Mouse (Mus musculus) left cerebral cortex, adult 9 months (tissue): ENCODE data around the gene Tes3-ps.

ENCODE experiments used
- DNase-seq, 2 experiments: peaks; one replicate each; pipeline ENCODE4 v3.0.0; 2022; ENCODE audit warnings: low spot score in 2 of 2

Gene Tes3-ps

DNA sequence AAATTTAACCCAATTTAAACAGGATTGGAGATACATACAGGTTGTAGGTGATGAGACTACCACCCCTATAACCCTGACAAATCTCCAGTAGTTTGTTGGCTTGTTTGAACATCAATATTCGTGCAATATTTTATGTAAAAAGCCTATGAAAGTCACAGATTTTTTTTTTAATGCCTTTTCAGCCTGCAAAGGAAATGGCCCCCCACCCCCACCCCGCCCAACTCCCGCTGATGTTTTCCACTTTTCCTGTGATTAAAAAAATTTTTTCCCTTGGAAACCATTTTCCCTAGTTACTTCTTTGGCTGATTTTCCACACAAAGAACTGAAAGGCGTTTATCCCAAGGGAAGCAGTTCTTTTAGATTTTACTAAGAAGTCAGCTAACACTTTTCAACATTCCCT, 11.4 kb downstream of the Tes3-ps start, which contains the start of gene Ecm2:
Gene Ecm2 (plus strand): TSS at position 301 of the 400 bp plus-strand sequence.
- no peak for DNase-seq

DNA sequence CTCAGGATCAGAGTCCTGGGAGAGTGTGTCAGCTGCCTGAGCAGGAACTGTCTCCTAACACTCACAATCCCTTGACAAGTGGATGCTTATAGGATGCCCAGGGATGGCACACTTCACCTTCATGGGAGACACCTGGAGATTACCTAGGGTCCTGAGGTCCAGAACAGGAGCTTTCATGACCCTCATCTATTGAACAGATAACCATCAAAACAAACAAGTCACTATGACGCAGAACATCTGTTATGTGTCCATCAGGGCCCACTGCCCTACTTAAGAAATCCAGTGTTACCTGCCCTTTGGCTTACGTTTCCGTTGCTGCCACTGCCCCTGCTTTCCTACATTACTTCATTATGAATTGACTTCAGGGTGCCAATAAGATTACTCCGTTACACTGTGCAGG, 12.7 kb downstream of the Tes3-ps start:
- DNase-seq, result no peak

- DNase-seq, result no peak
Observed at GRCm38 (mm10) chr13:49507176-49507575, 14.1 kb downstream of the Tes3-ps start.

DNA sequence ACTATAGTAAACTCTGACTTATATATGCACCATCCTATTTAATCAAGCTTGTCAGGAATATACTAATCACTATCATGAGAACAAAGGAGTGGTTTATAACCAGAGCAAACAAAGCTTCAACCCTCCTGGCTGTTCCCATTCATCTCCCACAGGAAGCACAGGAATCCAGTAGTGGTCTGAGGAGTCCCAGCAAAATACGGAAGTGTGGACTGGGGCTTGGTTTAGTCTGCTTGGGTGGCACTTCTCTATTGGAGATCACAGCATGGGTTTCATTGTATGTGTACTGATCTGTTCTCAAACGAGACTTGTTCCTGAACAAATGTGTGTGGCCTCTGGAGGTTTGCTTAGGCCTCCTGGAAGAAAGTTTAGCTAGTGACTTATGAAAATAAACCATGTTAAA, 25.6 kb downstream of the Tes3-ps start:
- no peak for DNase-seq

GRCm38 (mm10) chr13:49526235-49526634, 33.1 kb downstream of the Tes3-ps start:
- DNase-seq, result no peak

- DNase-seq, result no peak
Observed at GRCm38 (mm10) chr13:49530636-49531035, 37.5 kb downstream of the Tes3-ps start.

GRCm38 (mm10) chr13:49536946-49537345, 43.8 kb downstream of the Tes3-ps start:
- DNase-seq, result no peak

GRCm38 (mm10) chr13:49538693-49539092, 45.6 kb downstream of the Tes3-ps start:
- no peak for DNase-seq

- no peak for DNase-seq
Observed at GRCm38 (mm10) chr13:49544279-49544678, 51.2 kb downstream of the Tes3-ps start, which contains the start of gene Aspn. TSS of gene Aspn (plus strand) at chr13:49544443.

GRCm38 (mm10) chr13:49545646-49546045, 52.5 kb downstream of the Tes3-ps start:
- DNase-seq, result no peak
